Mouse (Mus musculus) cerebellum, adult 18-20 months (tissue): ENCODE measurements around the gene Trp53tg5.

Experiments used
- DNase-seq, 2 experiments: peaks; one replicate each; pipeline ENCODE4 v3.0.0; 2021

Trp53tg5 gene

GRCm38 (mm10) chr2:164448140-164448539 is 25.4 kb downstream of the Trp53tg5 start:
- no peak for DNase-seq

- no peak for DNase-seq
Observed at GRCm38 (mm10) chr2:164446086-164446469, 27.4 kb downstream of the Trp53tg5 start.

- no peak for DNase-seq
Observed at GRCm38 (mm10) chr2:164445399-164446085, 28.0 kb downstream of the Trp53tg5 start.

- DNase-seq: no peak
Observed at GRCm38 (mm10) chr2:164444701-164445100, 28.8 kb downstream of the Trp53tg5 start.

GRCm38 (mm10) chr2:164443460-164444000 is 30.0 kb downstream of the Trp53tg5 start, which contains the start of gene Sdc4:
Gene Sdc4 (minus strand): TSS chr2:164443887.
- DNase-seq: no peak

GRCm38 (mm10) chr2:164443051-164443437 is 30.5 kb downstream of the Trp53tg5 start:
- DNase-seq: peak; percentile 29 to 38

GRCm38 (mm10) chr2:164442315-164443050 is 31.0 kb downstream of the Trp53tg5 start:
- no peak for DNase-seq

GRCm38 (mm10) chr2:164441731-164442130 is 31.8 kb downstream of the Trp53tg5 start:
- no peak for DNase-seq

GRCm38 (mm10) chr2:164441155-164441554 is 32.4 kb downstream of the Trp53tg5 start:
- DNase-seq: no peak

GRCm38 (mm10) chr2:164440314-164440713 is 33.2 kb downstream of the Trp53tg5 start:
- DNase-seq: no peak

- peak; percentile 22 to 28 for DNase-seq
Observed at GRCm38 (mm10) chr2:164439001-164439421, 34.5 kb downstream of the Trp53tg5 start.

GRCm38 (mm10) chr2:164438257-164438656 is 35.3 kb downstream of the Trp53tg5 start:
- no peak for DNase-seq

- no peak for DNase-seq
Observed at GRCm38 (mm10) chr2:164437710-164438109, 35.8 kb downstream of the Trp53tg5 start.

- peak in 1 of 2 experiments; percentile 16 for DNase-seq
Observed at GRCm38 (mm10) chr2:164436961-164437360, 36.6 kb downstream of the Trp53tg5 start.

GRCm38 (mm10) chr2:164436215-164436913 is 37.2 kb downstream of the Trp53tg5 start:
- DNase-seq: peak in 1 of 2 experiments; percentile 28

- DNase-seq: no peak
Observed at GRCm38 (mm10) chr2:164435216-164436090, 38.1 kb downstream of the Trp53tg5 start.

- DNase-seq: no peak
Observed at GRCm38 (mm10) chr2:164434681-164435080, 38.8 kb downstream of the Trp53tg5 start.

- DNase-seq: no peak
Observed at GRCm38 (mm10) chr2:164433278-164433895, 40.1 kb downstream of the Trp53tg5 start.

GRCm38 (mm10) chr2:164432541-164433191 is 40.9 kb downstream of the Trp53tg5 start:
- no peak for DNase-seq

- no peak for DNase-seq
Observed at GRCm38 (mm10) chr2:164431676-164432465, 41.7 kb downstream of the Trp53tg5 start.
